Mouse (Mus musculus) CH12.LX (cell line): ENCODE measurements at regions not wholly inside any gene's neighbourhood (a gene's known extent, or its start where the extent isn't known, plus 50 kb on each side); places are given as distances from the start of the nearest gene placed in this dataset.

Source experiments
- DNase-seq: peaks from one replicate; pipeline ENCODE4 v3.0.0-alpha.2; 2013; ENCODE audit errors: extremely low read depth
- H3K27ac ChIP-seq: 2 replicates; pipeline ENCODE4 v1.5.1; 2012; ENCODE audit warnings: low read depth, mild to moderate bottlenecking, control low read depth, moderate library complexity; ENCODE audit not compliant: insufficient read depth
- H3K27me3 ChIP-seq: replicated peaks from 2 replicates; pipeline ENCODE3; 2012; ENCODE audit warnings: inconsistent platforms
- H3K36me3 ChIP-seq, 2 experiments: replicated peaks in 1 of 2; 2 replicates each; pipeline versions ENCODE3 to v1.6.1; 2012; ENCODE audit warnings: inconsistent platforms in 1 of 2, low read length in 1 of 2, mild to moderate bottlenecking in 1 of 2, mixed read lengths in 1 of 2, moderate library complexity in 1 of 2; ENCODE audit not compliant: control insufficient read depth in 1 of 2, insufficient read depth in 1 of 2
- H3K4me1 ChIP-seq, 2 experiments: 2 replicates each; pipeline ENCODE4 v1.6.1; 2012; ENCODE audit warnings: inconsistent platforms in 1 of 2, moderate library complexity in 1 of 2; ENCODE audit not compliant: insufficient read depth in 2 of 2, control insufficient read depth in 1 of 2
- H3K4me2 ChIP-seq: 2 replicates; pipeline ENCODE4 v1.6.1; 2012; ENCODE audit warnings: low read depth, mild to moderate bottlenecking, control low read depth; ENCODE audit not compliant: poor library complexity, insufficient read depth, severe bottlenecking
- H3K4me3 ChIP-seq, 3 experiments: fragments of 150-350 bp in 1 of 3; sonication (generic) in 1 of 3; replicated peaks in 1 of 3; 2 replicates each; pipeline versions ENCODE3 to v1.5.1; 2011 to 2012; ENCODE audit warnings: low read depth in 2 of 3, low read length in 2 of 3, mild to moderate bottlenecking in 2 of 3, moderate library complexity in 2 of 3, control low read depth in 1 of 3, improper control_type of control experiment in 1 of 3, inconsistent platforms in 1 of 3, mixed read lengths in 1 of 3; ENCODE audit not compliant: poor library complexity in 1 of 3
- H3K79me2 ChIP-seq: replicated peaks from 2 replicates; pipeline ENCODE4 v1.6.1; 2012; ENCODE audit warnings: mild to moderate bottlenecking, moderate library complexity; ENCODE audit not compliant: control insufficient read depth, poor library complexity, insufficient read depth, severe bottlenecking; ENCODE audit errors: extremely low read depth
- H3K9ac ChIP-seq: 2 replicates; pipeline ENCODE4 v1.6.1; 2012; ENCODE audit warnings: low read depth, mild to moderate bottlenecking, control low read depth, moderate library complexity; ENCODE audit not compliant: insufficient read depth
- H3K9me3 ChIP-seq: replicated peaks from 2 replicates; pipeline ENCODE3; 2012; ENCODE audit warnings: low read length, inconsistent platforms, mixed read lengths
- BHLHE40 ChIP-seq: IDR thresholded peaks from 2 replicates; pipeline ENCODE4 v1.6.1; 2011; ENCODE audit warnings: mild to moderate bottlenecking, low read depth, low read length, improper control_type of control experiment
- CHD1 ChIP-seq: IDR thresholded peaks from 2 replicates; pipeline ENCODE4 v1.6.1; 2012; ENCODE audit warnings: low read depth, low read length, improper control_type of control experiment, inconsistent platforms
- CHD2 ChIP-seq: IDR thresholded peaks from 2 replicates; pipeline ENCODE4 v1.6.1; 2011; ENCODE audit warnings: low read length, improper control_type of control experiment
- ELF1 ChIP-seq: IDR thresholded peaks from 2 replicates; pipeline ENCODE4 v1.6.1; 2014; ENCODE audit warnings: low read depth, mild to moderate bottlenecking, inconsistent platforms, low read length, improper control_type of control experiment
- EP300 ChIP-seq: IDR thresholded peaks from 2 replicates; pipeline ENCODE4 v1.6.1; 2011; ENCODE audit warnings: low read length, improper control_type of control experiment
- ETS1 ChIP-seq: conservative IDR thresholded peaks from 2 replicates; pipeline ENCODE4 v1.6.1; 2012; ENCODE audit warnings: low read depth, mild to moderate bottlenecking, inconsistent platforms, low read length, improper control_type of control experiment, moderate library complexity
- GABPA ChIP-seq: IDR thresholded peaks from 2 replicates; pipeline ENCODE4 v1.6.1; 2012; ENCODE audit warnings: low read depth, low read length, improper control_type of control experiment, inconsistent platforms; ENCODE audit not compliant: insufficient replicate concordance
- IRF4 ChIP-seq: IDR thresholded peaks from 2 replicates; pipeline ENCODE4 v1.6.1; 2014; ENCODE audit warnings: low read depth, mild to moderate bottlenecking, inconsistent platforms, low read length, improper control_type of control experiment
- JUN ChIP-seq: IDR thresholded peaks from 2 replicates; pipeline ENCODE4 v1.6.1; 2011; ENCODE audit warnings: low read depth, mild to moderate bottlenecking, low read length, improper control_type of control experiment, moderate library complexity; ENCODE audit not compliant: insufficient read depth
- JUND ChIP-seq: conservative IDR thresholded peaks from 2 replicates; pipeline ENCODE4 v1.6.1; 2011; ENCODE audit warnings: low read depth, low read length, improper control_type of control experiment
- KAT2A ChIP-seq: IDR thresholded peaks from 2 replicates; pipeline ENCODE4 v1.6.1; 2012; ENCODE audit warnings: low read length, improper control_type of control experiment, inconsistent platforms; ENCODE audit not compliant: insufficient replicate concordance
- MAFK ChIP-seq: IDR thresholded peaks from 2 replicates; pipeline ENCODE4 v1.6.1; 2011; ENCODE audit warnings: low read length, improper control_type of control experiment; ENCODE audit not compliant: insufficient replicate concordance
- MAX ChIP-seq: IDR thresholded peaks from 2 replicates; pipeline ENCODE4 v1.6.1; 2011; ENCODE audit warnings: low read length, improper control_type of control experiment
- MAZ ChIP-seq: IDR thresholded peaks from 2 replicates; pipeline ENCODE4 v1.6.1; 2012; ENCODE audit warnings: low read depth, mild to moderate bottlenecking, inconsistent platforms, low read length, improper control_type of control experiment, moderate library complexity
- MEF2A ChIP-seq: IDR thresholded peaks from 2 replicates; pipeline ENCODE4 v1.6.1; 2014; ENCODE audit warnings: low read depth, mild to moderate bottlenecking, inconsistent platforms, low read length, improper control_type of control experiment, borderline replicate concordance
- MXI1 ChIP-seq: IDR thresholded peaks from 2 replicates; pipeline ENCODE4 v1.6.1; 2011; ENCODE audit warnings: mild to moderate bottlenecking, low read depth, low read length, improper control_type of control experiment
- MYC ChIP-seq: IDR thresholded peaks from 2 replicates; pipeline ENCODE4 v1.6.1; 2011; ENCODE audit warnings: low read depth, mild to moderate bottlenecking, improper control_type of control experiment, low read length
- NELFE ChIP-seq: IDR thresholded peaks from 2 replicates; pipeline ENCODE4 v1.6.1; 2011; ENCODE audit warnings: low read depth, low read length, improper control_type of control experiment
- NRF1 ChIP-seq: IDR thresholded peaks from 2 replicates; pipeline ENCODE4 v1.6.1; 2014; ENCODE audit warnings: low read depth, mild to moderate bottlenecking, inconsistent platforms, low read length, improper control_type of control experiment, moderate library complexity
- PAX5 ChIP-seq: IDR thresholded peaks from 2 replicates; pipeline ENCODE4 v1.6.1; 2012; ENCODE audit warnings: low read length, inconsistent platforms, mixed read lengths
- POLR2A ChIP-seq: IDR thresholded peaks from 2 replicates; pipeline ENCODE4 v1.6.1; 2011; ENCODE audit warnings: low read depth, mild to moderate bottlenecking, improper control_type of control experiment, low read length
- POLR2AphosphoS2 ChIP-seq: IDR thresholded peaks from 2 replicates; pipeline ENCODE4 v1.6.1; 2011; ENCODE audit warnings: low read depth, low read length, improper control_type of control experiment
- RAD21 ChIP-seq: IDR thresholded peaks from 2 replicates; pipeline ENCODE4 v1.6.1; 2011; ENCODE audit warnings: low read depth, mild to moderate bottlenecking, low read length, improper control_type of control experiment, moderate library complexity
- RCOR1 ChIP-seq: conservative IDR thresholded peaks from 2 replicates; pipeline ENCODE4 v1.6.1; 2012; ENCODE audit warnings: low read depth, mild to moderate bottlenecking, inconsistent platforms, low read length, improper control_type of control experiment
- SIN3A ChIP-seq: IDR thresholded peaks from 2 replicates; pipeline ENCODE4 v1.6.1; 2012; ENCODE audit warnings: low read length, improper control_type of control experiment, inconsistent platforms
- TBP ChIP-seq: conservative IDR thresholded peaks from 2 replicates; pipeline ENCODE4 v1.6.1; 2011; ENCODE audit warnings: low read depth, low read length, improper control_type of control experiment
- TCF12 ChIP-seq: IDR thresholded peaks from 2 replicates; pipeline ENCODE4 v1.6.1; 2014; ENCODE audit warnings: low read depth, mild to moderate bottlenecking, inconsistent platforms, low read length, improper control_type of control experiment
- ZC3H11A ChIP-seq: IDR thresholded peaks from 2 replicates; pipeline ENCODE4 v1.6.1; 2012; ENCODE audit warnings: low read depth, mild to moderate bottlenecking, inconsistent platforms, low read length, improper control_type of control experiment
- ZMIZ1 ChIP-seq: IDR thresholded peaks from 2 replicates; pipeline ENCODE4 v1.6.1; 2012; ENCODE audit warnings: low read depth, mild to moderate bottlenecking, inconsistent platforms, low read length, improper control_type of control experiment
- ZNF384 ChIP-seq: IDR thresholded peaks from 2 replicates; pipeline ENCODE4 v1.6.1; 2012; ENCODE audit warnings: low read depth, low read length, improper control_type of control experiment, inconsistent platforms
- dilution Hi-C: fragments of 300-500 bp; cut with MboI; formaldehyde crosslinking; loops from 2 replicates; pipeline ENCODE4 v1.14.3; 2020; ENCODE audit warnings: low sequenced_read_pairs; ENCODE audit not compliant: extremely low pct_unique_long_range_greater_than_20kb, extremely low pct_ligation_motif_present
- in situ Hi-C: fragments of 300-500 bp; cut with MboI; formaldehyde crosslinking; loops from 3 replicates; pipeline ENCODE4 v1.14.3; 2019; ENCODE audit warnings: low sequenced_read_pairs, low pct_ligation_motif_present, low pct_unique_long_range_greater_than_20kb, mixed read lengths

DNA sequence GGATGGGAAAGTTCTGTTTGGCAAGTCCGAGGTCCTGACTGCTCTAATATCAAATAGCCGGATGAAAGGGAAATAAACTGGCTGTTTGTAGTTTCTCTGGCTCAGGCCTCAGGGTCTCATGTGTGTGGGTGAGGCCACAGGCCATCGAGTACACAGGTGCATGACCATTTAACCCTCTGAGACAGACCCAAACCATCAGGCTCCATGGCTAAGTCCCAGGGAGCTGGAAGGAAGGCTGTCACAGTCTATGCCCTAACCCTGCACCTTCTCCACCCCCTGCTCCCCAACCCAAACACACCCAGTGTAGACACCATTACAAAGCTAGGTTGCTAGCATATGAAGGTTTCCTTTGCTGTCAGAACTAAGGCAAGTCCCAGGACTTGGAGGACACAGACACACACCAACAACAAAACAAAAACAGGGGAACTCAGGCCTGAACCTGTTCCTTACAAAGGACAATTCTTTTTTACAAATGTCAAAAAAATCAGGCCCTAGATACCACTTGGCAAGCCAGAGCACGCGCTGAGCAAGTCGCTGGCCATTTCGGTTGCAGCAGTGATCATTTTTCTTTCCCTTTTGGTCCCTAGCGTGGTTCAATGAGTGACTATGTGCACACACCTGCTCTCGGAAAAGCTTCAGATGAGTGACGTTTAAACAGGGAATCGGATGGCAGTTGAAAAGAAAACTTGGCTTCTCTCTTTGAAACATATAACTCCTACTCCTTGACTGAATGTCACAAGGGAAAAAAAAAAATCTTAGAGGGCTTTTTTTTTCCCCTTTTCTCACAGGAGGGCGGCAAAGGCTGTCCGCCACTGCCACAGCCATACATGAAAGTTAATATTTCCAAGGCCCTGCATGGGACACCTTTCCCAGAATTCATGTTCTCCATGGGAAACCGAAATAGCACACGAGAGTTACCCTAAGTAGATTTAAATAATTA, 171.7 kb upstream of the Lmo4 start (continued):
- TF ChIP-seq ZMIZ1 (no peak), ZNF384 (peak; percentile 90), POLR2AphosphoS2 (no peak), TBP (0 out of 2 replicates have a peak, but pooled peaks have one; percentile 42), MYC (peak; percentile 63), MEF2A (no peak), CHD2 (0 out of 2 replicates have a peak, but pooled peaks have one; percentile 38), MXI1 (peak; percentile 79; the same call in 1 of the 2 replicates), RAD21 (no peak), EP300 (no peak; the same call in 1 of the 2 replicates), PAX5 (no peak), NELFE (no peak), CHD1 (peak; percentile 86; the same call in 1 of the 2 replicates), KAT2A (no peak), MAFK (no peak), NRF1 (peak; percentile 36), JUN (no peak), RCOR1 (peak; percentile 50)

DNA sequence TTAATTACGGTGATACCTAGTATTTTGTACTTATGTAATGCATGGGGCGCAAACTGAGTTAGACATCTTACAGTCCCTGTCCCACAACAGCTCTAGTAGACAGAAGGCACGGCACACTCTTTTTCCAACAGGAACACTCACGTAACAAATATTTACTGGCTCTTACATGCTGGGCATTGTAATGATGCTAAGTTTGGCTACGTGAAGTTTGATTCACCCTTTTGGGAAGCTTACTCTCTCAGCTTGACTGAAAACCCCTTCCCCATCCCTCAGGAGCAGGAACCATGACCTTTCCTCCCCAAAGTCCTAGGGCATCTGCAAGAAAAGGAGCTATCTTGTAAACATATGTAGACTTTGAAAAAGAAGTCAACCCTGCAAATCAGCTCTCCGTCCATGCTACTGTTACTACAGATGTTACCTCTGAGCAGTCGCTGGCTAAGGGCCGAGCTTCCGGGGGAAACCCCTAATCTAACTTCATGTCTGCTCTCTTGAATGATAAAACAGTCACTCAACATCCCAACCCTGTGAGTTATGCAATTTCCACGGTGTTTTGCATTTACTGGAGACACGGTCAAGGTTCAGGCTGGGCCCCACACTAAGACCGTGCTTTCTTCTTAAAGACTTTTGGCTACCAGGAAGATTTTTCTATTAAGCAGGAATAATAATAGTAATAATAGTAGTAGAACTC, 170.8 kb upstream of the Lmo4 start:
- TF ChIP-seq BHLHE40: peak; percentile 89
- peak; percentile 93 for TF ChIP-seq MYC
- TF ChIP-seq MAX: peak; percentile 61
- peak; percentile 17; the same call in 1 of the 2 replicates for TF ChIP-seq CHD2
- TF ChIP-seq ETS1: peak; percentile 90
- TF ChIP-seq NRF1: peak; percentile 44
- TF ChIP-seq TCF12: peak; percentile 91
- peak; percentile 11; the same call in 1 of the 2 replicates for TF ChIP-seq JUN
- TF ChIP-seq MXI1: no peak
- no peak for TF ChIP-seq ZC3H11A
- TF ChIP-seq POLR2A: peak; percentile 65
- no peak for TF ChIP-seq ZMIZ1
- no peak for TF ChIP-seq MAZ
- peak; percentile 93 for TF ChIP-seq EP300
- peak; percentile 74 for TF ChIP-seq JUND
- peak; percentile 30; the same call in 1 of the 2 replicates for TF ChIP-seq GABPA
- 0 out of 2 replicates have a peak, but pooled peaks have one; percentile 57 for TF ChIP-seq MAFK
- TF ChIP-seq TBP: no peak
- TF ChIP-seq SIN3A: peak; percentile 88
- no peak; the same call in 1 of the 2 replicates for TF ChIP-seq RAD21
- peak; percentile 82 for TF ChIP-seq MEF2A
- TF ChIP-seq IRF4: peak; percentile 71
- TF ChIP-seq ELF1: peak; percentile 66
- peak; percentile 88 for TF ChIP-seq RCOR1
- Histone ChIP-seq H3K36me3 (no peaks in the 10 kb centered on the region), H3K27me3 (no peaks in the 10 kb centered on the region), H3K9me3 (no peaks in the 10 kb centered on the region), H3K4me2 (peak overlapping the region; percentile 37), H3K79me2 (no peaks in the 10 kb centered on the region), H3K4me1 (peaks cover 26 to 73% of the 10 kb centered on the region in 2 experiments), H3K9ac (peak overlapping the region; percentile 18), H3K4me3 (no peak overlapping the region), H3K27ac (peak overlapping the region; percentile 88)
- dilution Hi-C loops (no loop called here), in situ Hi-C loops (loop anchor here (10.0 to 25.0 kb wide), 2 partner anchors 171 to 764 kb away; partner anchors contain the start of gene Lmo4)
- DNase-seq: peak; percentile 94
